Mouse (Mus musculus) myocyte (in vitro differentiated cells): ENCODE results near the gene Itga5.

ENCODE experiments used
- CEBPB ChIP-seq: IDR thresholded peaks from 2 replicates; pipeline ENCODE4 v1.6.1; 2011; ENCODE audit warnings: mild to moderate bottlenecking, moderate library complexity; ENCODE audit not compliant: poor library complexity, insufficient read depth, severe bottlenecking
- E2F4 ChIP-seq: IDR thresholded peaks from one replicate; pipeline ENCODE4 v1.6.1; 2011; ENCODE audit warnings: mild to moderate bottlenecking, control low read depth, moderate library complexity; ENCODE audit not compliant: insufficient read depth
- MYOD1 ChIP-seq, 3 experiments: IDR thresholded peaks; one replicate each; pipeline ENCODE4 v1.6.1; 2011; ENCODE audit warnings: control low read depth in 2 of 3, low read depth in 2 of 3, mild to moderate bottlenecking in 2 of 3, moderate library complexity in 1 of 3; ENCODE audit not compliant: insufficient read length in 2 of 3, control insufficient read depth in 1 of 3
- MYOG ChIP-seq, 3 experiments: IDR thresholded peaks; one replicate each; pipeline ENCODE4 v1.6.1; 2011; ENCODE audit warnings: control low read depth in 2 of 3, low read depth in 2 of 3, mild to moderate bottlenecking in 2 of 3; ENCODE audit not compliant: insufficient read length in 2 of 3, control insufficient read depth in 1 of 3, insufficient read depth in 1 of 3
- POLR2A ChIP-seq: IDR thresholded peaks from one replicate; pipeline ENCODE4 v1.6.1; 2011; ENCODE audit warnings: low read depth, mild to moderate bottlenecking, control low read depth, moderate library complexity; ENCODE audit not compliant: insufficient read length
- POLR2AphosphoS2 ChIP-seq: IDR thresholded peaks from one replicate; pipeline ENCODE4 v1.6.1; 2011; ENCODE audit warnings: low read depth, control low read depth; ENCODE audit not compliant: insufficient read length
- TCF12 ChIP-seq: IDR thresholded peaks from one replicate; pipeline ENCODE4 v1.6.1; 2011; ENCODE audit warnings: mild to moderate bottlenecking, control low read depth; ENCODE audit not compliant: poor library complexity, insufficient read depth, severe bottlenecking
- TCF3 ChIP-seq: IDR thresholded peaks from one replicate; pipeline ENCODE4 v1.6.1; 2011; ENCODE audit warnings: low read depth, control low read depth; ENCODE audit not compliant: insufficient read length
- USF1 ChIP-seq: IDR thresholded peaks from one replicate; pipeline ENCODE4 v1.6.1; 2011; ENCODE audit warnings: low read depth, mild to moderate bottlenecking, control low read depth, moderate library complexity

- TF ChIP-seq TCF3 (no peak), POLR2A (no peak), TCF12 (no peak), MYOD1 (IDR thresholded peaks at IDR 0.05; ENCODE audit: control insufficient read depth in 1 of 3, insufficient read length in 2 of 3, low read depth in 2 of 3) (no peak), E2F4 (no peak), USF1 (no peak), POLR2AphosphoS2 (no peak), MYOG (IDR thresholded peaks at IDR 0.05; ENCODE audit: control insufficient read depth in 1 of 3, insufficient read depth in 1 of 3, insufficient read length in 2 of 3, low read depth in 2 of 3) (no peak), CEBPB (no peak)
Observed at GRCm38 (mm10) chr15:103301547-103302340, 64.8 kb downstream of the Itga5 start.
